Mouse (Mus musculus) adrenal gland, postnatal 25 days (tissue): ENCODE measurements at regions not wholly inside any gene's neighbourhood (a gene's known extent, or its start where the extent isn't known, plus 50 kb on each side); places are given as distances from the start of the nearest gene placed in this dataset.
A peak's percentile ranks its signal among the peaks of the same experiment; 100 is the strongest.

Source experiments
- DNase-seq: peaks from one replicate; pipeline ENCODE4 v3.0.0; 2021; ENCODE audit warnings: mixed read lengths

GRCm38 (mm10) chr7:77966658-77967057, 771.2 kb downstream of the Ntrk3 start:
- no peak for DNase-seq

DNA sequence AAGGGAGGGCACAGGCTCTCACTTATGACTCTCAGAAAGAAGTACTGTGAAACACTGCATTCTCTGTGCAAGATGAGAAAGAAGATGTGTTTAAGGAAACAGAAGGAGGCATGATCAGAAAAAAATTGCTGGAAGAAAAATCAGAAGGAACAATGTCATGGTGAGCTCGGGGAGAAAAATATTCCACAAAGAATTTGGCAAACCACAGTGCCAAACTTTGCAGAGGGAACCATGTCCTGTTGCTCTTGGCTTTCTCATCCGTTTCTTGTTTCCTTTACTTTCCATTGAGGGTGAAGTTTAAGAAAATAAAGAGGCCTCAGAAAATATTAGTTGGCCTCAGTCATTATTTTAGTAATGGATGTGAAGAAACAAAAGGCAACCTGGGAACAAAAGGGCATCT, 804.4 kb downstream of the Ntrk3 start:
- DNase-seq: no peak

- DNase-seq: no peak
Measured at GRCm38 (mm10) chr7:77928479-77929467, 809.0 kb downstream of the Ntrk3 start.

GRCm38 (mm10) chr7:77899231-77899630, 838.6 kb downstream of the Ntrk3 start:
- DNase-seq: no peak

DNA sequence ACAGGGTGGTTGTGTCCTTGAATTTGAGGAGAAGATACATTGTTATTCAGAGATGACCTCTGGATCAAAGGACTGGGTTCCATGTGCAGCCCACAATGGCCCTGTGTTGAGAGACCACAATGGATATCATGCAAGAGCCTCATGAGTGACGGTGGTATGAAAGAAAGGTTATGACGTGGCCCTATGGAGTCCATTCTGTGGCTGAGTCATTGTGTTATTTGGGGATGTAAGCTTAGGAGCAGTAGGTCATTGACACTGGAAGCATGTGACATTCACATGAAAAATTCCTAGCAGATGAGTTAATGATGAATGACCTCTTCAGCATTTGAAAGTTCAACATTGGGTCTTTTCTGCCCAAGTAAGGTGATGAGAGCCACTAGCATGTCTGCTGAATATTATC, 849.3 kb downstream of the Ntrk3 start:
- DNase-seq: no peak

DNA sequence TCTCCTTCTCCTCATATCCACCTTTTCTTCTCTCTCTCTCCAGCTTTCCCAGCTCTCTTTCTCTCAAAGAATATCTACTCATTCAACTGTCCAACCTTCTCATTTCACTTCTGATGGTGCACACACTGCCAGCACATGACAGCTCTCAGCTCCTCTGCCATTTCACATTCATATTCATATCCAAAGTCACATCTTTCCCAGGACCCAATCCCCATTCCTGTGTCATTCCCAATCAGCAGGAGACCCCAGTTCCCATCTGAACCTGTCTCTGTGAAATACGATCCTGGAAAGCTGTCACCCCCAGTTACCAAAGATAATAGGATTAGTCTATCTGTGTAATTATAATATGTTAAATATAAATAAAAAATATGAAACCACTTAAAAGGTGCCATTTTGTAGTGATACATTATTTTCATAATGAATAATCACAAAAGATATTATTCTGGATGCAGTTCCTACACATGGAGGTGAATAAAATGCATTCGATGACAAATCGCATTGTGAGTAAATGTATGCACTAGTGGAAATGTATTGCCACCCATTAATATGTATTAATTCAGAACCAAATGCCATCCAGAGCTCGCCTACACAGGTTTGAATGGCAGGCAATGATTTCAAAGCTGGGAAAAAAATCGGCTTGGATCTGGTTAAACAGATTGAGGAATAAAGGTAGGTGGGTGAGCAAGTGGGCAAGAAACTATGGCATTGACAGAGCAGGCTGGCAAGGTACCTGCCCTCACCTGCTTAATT, 855.0 kb downstream of the Ntrk3 start:
- DNase-seq: no peak

DNA sequence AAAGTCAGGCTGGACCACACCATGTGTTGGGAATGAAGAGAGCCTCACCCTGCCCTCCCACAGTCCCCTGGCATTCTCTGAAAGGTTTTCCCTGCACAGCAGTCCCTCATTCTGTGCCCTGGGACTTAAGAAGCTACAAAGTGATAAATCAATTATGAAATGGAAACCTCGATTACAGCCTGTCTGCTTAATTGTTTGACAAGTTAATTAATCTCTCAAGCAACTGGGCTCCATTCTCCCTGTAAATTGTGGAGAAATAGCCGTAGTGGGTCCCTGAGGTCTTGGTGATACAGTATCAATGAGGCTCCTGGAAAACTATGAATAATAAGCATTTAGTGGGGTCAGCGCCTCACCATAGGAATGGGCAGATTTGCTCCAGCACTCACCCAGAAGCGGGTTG, 870.3 kb downstream of the Ntrk3 start:
- no peak for DNase-seq

DNA sequence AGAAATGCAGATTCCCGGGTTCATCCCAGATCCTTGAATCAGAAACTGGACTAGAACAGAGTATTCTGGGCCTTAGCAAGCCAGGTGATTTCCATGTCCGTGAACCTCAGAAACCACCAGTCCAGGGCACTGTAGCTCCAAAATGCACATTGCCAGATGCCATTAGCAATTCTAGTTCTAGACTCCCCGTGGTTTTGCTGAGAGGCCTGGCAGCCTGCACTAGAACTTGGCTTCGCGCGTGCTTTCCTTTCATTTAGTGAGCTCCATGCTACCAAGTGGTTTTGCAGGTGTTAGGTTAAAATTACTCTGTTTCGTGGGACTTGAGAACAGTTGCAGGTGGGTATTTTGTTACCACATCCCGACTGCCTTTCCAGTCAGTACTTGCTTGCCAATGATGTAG, 876.0 kb downstream of the Ntrk3 start:
- no peak for DNase-seq

DNA sequence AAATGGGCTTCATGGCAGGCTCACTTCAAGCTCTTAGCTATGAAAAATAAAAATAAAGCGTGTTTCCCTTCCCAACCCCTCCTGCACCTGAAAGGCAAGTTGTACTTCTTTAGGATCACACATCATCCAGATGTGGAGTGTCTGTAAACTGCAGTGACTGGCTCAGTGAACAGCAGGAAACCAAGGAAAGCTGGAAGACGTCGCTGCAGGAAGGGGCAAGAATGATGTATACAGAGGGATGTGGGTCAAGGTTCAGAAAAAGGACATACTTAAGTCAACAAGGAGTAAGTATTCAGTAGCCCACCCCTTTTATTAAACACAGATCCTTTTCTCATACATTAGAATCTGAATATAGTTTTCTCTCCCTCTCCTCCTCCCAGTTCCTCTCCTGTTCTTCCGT, 879.4 kb downstream of the Ntrk3 start:
- no peak for DNase-seq

DNA sequence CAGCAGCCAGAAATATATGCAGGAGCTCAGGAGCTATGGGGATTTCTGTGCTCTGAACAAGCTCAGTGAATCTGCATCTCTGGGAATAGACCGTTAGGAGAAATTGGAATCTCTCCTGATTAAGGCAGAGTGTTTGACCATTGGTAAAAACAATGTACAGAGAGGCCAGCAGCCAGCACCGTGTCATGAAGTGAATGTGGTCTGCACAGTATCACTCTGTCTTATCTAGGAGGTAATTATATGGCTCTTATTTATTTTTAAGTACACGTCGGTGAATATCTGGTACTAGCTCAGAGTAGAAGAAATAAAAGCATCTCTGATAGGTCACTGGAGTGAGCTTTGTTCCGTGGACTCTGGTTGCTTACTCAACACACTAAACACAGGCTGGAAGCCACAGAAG, 879.8 kb downstream of the Ntrk3 start:
- no peak for DNase-seq

DNA sequence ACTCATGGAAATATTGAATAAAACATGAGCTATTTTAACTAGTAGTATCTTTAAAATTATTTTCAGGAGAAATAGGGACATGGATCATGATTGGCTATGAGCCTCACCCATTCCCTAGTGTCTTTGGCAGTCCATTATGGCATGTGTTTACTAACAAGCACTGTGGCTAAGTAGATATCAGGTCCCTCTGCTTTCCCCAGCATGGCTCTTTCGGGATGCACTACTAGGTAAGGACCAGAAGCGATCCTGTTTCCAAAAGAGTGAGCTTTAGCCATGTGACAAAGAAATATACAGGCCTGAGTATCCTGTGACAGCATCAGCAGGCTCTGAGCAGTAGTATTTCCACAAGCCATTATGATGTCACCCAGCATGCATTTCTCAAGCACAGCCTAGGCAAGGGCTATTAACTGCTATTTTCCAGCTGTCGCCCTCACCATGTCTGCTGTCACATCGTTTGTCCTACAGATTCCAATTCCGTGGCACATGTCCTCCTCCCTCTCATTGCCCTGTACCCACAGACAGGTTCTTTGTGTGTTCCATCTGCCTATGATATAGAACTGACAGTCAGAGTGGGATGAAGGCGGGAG, 882.1 kb downstream of the Ntrk3 start:
- DNase-seq: no peak

- DNase-seq: no peak
Measured at GRCm38 (mm10) chr7:77855077-77855476, 882.7 kb downstream of the Ntrk3 start.

DNA sequence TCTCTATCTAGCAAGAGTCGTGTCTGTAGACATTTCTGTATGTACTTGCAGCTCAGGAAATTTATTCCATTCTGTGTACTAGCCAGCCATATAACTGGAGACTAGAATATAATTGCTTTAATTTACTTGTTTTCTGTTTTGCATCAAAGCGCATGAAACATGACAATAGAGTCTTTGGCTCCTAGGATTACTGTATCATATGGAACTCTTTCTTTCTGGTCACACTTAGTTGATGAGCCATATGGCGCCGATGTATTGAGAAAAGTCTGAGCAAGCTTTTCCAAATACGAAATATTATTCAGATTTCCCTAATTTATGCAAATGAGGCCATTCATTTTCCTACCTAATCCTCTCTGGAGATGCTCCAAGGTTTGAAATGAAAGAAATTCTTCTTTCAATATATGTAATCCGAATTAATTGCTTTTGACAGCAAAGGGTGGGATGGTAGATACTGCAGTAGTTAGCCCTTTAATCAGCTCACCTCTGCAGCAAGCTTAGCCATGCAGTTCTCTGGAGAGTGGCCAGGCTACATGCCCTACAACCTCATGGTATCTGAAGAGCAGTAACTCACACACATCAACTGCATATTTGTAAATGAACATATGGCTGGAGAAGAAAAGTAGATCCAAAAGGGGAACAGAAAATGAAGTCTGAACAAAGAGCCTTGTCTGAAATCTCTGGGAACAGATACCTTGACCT, 913.4 kb downstream of the Ntrk3 start:
- no peak for DNase-seq

- no peak for DNase-seq
Measured at GRCm38 (mm10) chr7:77812052-77812903, 925.5 kb downstream of the Ntrk3 start.

DNA sequence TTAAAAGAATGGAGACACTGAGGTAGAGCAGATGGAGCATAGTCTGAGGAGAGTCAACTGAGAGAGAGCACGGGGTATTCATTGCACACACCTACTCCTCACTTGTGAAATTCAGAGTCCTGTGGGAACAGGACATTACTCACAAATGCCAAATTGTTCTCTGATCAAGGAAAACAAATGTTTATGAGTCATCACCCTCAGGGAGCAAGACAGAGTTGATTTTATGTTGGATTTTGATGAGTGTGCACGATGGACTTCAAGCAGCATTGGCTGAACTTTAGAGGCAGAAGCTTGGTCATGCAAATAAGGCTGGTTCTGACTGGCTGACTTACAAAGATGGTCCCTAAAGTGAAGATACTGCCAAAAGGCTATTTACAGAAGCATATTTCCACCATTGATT, 951.0 kb downstream of the Ntrk3 start:
- no peak for DNase-seq

GRCm38 (mm10) chr7:77771711-77772449, 965.9 kb downstream of the Ntrk3 start:
- DNase-seq: peak; percentile 27

DNA sequence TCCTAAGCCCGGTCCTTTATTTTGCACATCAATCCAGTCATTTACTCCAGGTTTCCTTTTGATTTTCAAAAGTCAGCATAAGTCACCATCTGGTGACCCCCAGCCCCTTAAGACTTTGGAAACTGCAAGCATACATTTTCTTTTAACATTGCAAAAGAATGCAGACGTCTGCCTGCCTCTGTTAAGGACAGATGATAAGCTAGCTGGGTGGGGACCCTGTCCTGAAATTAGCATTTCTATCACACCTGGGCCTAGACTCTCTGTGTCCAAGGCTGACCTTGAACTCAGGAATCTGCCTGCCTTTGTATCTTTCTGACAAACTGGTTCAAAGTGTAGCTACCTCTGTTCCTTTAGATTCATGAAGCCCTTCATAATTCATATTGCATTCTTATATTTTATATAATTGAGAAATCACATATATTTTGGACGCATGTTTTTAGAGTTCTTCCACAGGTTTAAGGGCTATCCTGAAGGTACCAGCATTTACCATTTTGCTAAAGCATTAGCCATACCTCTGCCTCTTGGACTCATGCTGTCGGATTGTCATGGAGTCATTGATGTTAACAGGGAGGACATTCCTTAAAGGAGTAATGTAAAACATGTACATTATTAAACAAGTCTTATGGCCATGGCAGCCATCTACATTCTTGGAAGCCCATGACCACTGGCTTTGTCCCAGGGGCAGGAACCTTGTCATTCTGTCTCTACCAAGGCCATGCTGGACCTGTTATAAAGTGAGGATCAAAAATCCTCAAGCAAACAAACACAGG, 998.6 kb downstream of the Ntrk3 start:
- DNase-seq: no peak
